Mouse (Mus musculus) naive thymus-derived CD4-positive, alpha-beta T cell, adult 5 months (primary cell): ENCODE results near the gene Angpt4. TPM values are rescaled to one million over a fixed set of nuclear protein-coding genes. Genes with fewer than 3 reads are reported as not detected.

Experiments
- polyA plus RNA-seq: library from polyadenylated mRNA; unstranded; fragments of 100-300 nt; shearing (Covaris generic); gene quantifications from one replicate; pipeline ENCODE4 v1.2.1, GENCODE M21; 2017

The Angpt4 gene
- polyA plus RNA-seq = not detected

DNA sequence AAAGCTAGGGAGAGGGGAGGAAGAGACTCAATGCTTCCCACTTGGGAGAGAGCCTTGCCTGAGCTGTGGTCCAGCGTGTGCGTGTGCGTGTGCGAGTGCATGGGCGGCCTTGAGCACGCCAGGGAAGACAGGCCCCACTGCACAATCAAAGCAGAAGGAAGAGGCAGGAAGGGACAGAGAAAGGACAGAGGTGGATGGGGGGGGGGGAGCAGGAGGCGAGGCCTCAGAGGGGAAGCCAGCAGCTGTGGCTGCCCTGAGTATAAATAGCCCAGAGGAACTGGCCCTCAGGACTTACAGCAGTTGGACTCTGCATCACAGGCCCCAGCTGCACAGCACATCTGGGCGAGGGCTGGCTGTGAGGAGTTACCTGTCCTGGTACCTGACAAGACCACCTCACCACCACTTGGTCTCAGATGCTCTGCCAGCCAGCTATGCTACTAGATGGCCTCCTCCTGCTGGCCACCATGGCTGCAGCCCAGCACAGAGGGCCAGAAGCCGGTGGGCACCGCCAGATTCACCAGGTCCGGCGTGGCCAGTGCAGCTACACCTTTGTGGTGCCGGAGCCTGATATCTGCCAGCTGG, at the start of gene Angpt4:
Gene Angpt4 (plus strand): TSS at position 292 of the 582 bp plus-strand sequence.

DNA sequence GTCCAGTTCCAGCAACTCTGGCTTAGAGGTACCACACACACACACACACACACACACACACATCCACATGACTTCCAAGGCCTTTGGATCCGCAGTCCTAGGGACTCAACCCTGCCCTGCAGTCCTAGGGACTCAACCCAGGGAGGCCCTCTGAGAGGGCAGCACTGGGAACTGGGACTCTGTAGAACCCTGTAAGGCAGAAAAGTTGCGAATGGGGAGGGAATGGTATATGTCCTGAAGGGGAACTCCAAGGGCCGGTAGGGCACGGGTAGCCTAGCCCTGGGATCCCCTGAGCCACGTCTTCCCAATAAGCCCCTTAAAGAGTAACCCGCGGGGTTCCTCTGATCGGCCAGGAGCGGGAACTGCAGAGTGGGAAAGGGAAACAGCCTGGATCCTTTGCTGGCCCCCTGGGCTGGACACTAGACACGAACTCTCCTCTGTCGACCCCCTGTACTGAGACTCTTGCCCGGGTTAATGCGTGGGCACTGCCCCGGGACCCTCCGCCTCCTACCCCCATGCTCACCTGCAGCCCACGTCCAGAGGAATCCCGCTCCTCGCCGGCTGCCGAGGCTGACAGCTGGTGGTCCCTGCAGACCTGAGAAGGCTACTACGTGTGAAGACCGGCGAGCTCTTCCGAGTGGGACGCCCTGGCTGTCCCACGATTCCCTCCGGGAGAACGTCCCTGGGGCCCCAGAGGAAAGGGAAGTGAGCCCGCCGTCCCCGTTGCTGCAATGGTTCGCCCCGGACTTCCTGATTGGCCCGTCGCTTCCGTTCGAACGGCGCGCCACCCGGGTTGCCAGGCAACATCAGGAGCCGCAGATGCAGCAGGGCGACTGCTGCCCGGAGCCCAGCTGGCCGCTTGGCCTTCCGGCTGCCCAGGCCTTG, 68.7 kb downstream of the Angpt4 start, which contains the start of gene Fam110a:
Gene Fam110a (minus strand): TSS at position 750 of the 885 bp plus-strand sequence.

Other genes starting within 250 kb of the Angpt4 start
- not detected for gene Rad21l, start 242.7 kb upstream of the Angpt4 start, polyA plus RNA-seq
- not detected for gene Tmem74b, start 209.2 kb upstream of the Angpt4 start, polyA plus RNA-seq
- 58.6 TPM for gene Psmf1, start 167.0 kb upstream of the Angpt4 start, polyA plus RNA-seq
- not detected for gene Rspo4, start 68.3 kb upstream of the Angpt4 start, polyA plus RNA-seq
- 3.4 TPM for gene Fam110a, start 69.0 kb downstream of the Angpt4 start, polyA plus RNA-seq
- 2.5 TPM for gene Slc52a3, start 85.3 kb downstream of the Angpt4 start, polyA plus RNA-seq
- not detected for gene Scrt2, start 170.3 kb downstream of the Angpt4 start, polyA plus RNA-seq
- not detected for gene Srxn1, start 194.3 kb downstream of the Angpt4 start, polyA plus RNA-seq
- gene Tcf15, start 232.4 kb downstream of the Angpt4 start, polyA plus RNA-seq = not detected